Mouse (Mus musculus) bone marrow macrophage, adult 2 months (primary cell): ENCODE measurements around the gene Tmem123.

Source experiments
- CTCF ChIP-seq: IDR thresholded peaks from 2 replicates; pipeline ENCODE4 v1.5.1; 2012; ENCODE audit warnings: low read depth, mild to moderate bottlenecking, low read length, moderate library complexity
- POLR2A ChIP-seq: IDR thresholded peaks from 2 replicates; pipeline ENCODE4 v1.6.1; 2012; ENCODE audit warnings: mild to moderate bottlenecking, low read depth, low read length, borderline replicate concordance

DNA sequence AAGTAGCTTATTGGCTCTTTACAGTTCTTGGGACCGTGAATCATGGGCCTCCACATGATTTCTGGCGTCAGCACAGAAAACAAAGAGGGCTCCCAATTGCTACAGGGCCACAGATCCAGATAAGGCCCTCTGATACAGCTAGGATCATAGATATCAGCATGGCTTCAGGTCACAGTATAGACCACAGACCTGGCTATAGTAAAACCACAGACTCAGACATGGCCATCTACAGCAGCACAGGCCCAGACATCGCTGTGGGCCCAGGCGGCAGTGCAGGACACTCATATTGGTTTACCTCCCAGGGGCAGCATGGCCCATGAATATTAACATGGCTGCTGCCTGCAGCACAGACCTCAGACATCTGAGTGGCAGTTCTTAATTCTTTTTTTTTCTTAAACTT lies 34.8 kb upstream of the Tmem123 start:
- TF ChIP-seq CTCF (no peak), POLR2A (no peak)
